In the genomic region with DNA sequence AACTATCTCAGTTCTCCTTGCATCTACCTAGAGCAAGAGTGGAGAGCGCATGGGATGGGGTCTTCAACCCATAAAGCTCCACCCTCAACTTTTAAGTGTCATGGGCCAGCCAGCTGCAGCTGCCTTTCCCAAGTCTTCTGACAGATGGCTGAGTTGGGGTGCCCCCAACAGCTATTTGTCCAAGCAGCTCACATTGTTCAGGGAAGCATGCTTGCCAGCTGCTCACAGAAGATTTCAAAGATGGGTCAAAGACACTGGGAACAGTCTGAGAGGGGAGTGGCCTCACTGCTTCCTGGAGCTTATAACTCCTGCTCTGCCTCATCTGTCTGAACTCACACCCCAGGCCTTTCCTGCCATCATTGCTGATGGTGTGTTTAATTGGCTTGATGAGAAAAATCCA, we compare ENCODE assay signal across 28 mouse cellular contexts. TPM values are rescaled to one million over a fixed set of nuclear protein-coding genes. Genes with fewer than 3 reads are reported as not detected.
A peak's percentile ranks its signal among the peaks of the same experiment; 100 is the strongest.
DNase-seq lines count a peak whose midpoint lies in the region; ATAC-seq lines count a peak whose summit lies in the region.
"Had no signal": no experiment of that assay in that cellular context is flagged by ENCODE, and none has a peak within 500 bp of the region (broad histone marks: within the 10 kb centered on the region; RNA-seq: fewer than 3 reads in every experiment).

No protein-coding gene starts in this region.

- peak; percentile 18 for DNase-seq in embryo, embryonic 10.5 days (ENCODE audit: low spot score)
- DNase-seq in embryo, embryonic 10 days (ENCODE audit: low spot score), result no peak
- DNase-seq in lung, postnatal 10 days, result peak; percentile 27
- no peak for DNase-seq in lung, postnatal 14 days
- peak; percentile 72 for DNase-seq in retina, postnatal 1 day
- no peak for DNase-seq in cerebellum, postnatal 4 days (ENCODE audit: low spot score in 2 of 2)
- DNase-seq: adrenal gland, adult 8-10 months; cerebellum, adult 11 months; cerebellum, adult 9-10 months; cerebellum, postnatal 36 days; gastrocnemius, adult 2 months; gastrocnemius, postnatal 36 days; heart, postnatal 14 days; kidney, adult 8-10 months; kidney, postnatal 4 days; lung, embryonic 14.5 days; lung, postnatal 36 days; right cerebral cortex, postnatal 4 days; thymus, adult 18-20 months; thymus, postnatal 25 days had no signal

- 94% methylated on average over 1 of the region's 1 CpGs for WGBS in hindbrain, embryonic 16.5 days
- WGBS in hindbrain, embryonic 12.5 days, result 84% methylated on average over 1 of the region's 1 CpGs

- no peak overlapping the region for H3K9ac ChIP-seq in hindbrain, embryonic 16.5 days (ENCODE audit: low read depth, low read length)
- no peak overlapping the region for H3K9ac ChIP-seq in hindbrain, embryonic 12.5 days
- H3K9ac ChIP-seq: forebrain, embryonic 15.5 days; liver, embryonic 15.5 days; lung, embryonic 14.5 days; midbrain, embryonic 13.5 days had no signal

- peak; percentile 51 for ATAC-seq in hindbrain, embryonic 16.5 days
- ATAC-seq in hindbrain, embryonic 12.5 days (ENCODE audit: low FRiP score), result no peak
- ATAC-seq: forebrain, embryonic 15.5 days; midbrain, embryonic 13.5 days had no signal

- no peaks in the 10 kb centered on the region for H3K27me3 ChIP-seq in hindbrain, embryonic 16.5 days (replicated peaks; ENCODE audit: control insufficient read depth, insufficient read depth, low read length)
- H3K27me3 ChIP-seq in hindbrain, embryonic 12.5 days, result no peaks in the 10 kb centered on the region
- H3K27me3 ChIP-seq: CH12.LX; forebrain, embryonic 15.5 days; liver, embryonic 15.5 days; midbrain, embryonic 13.5 days had no signal

- no peaks in the 10 kb centered on the region for H3K4me1 ChIP-seq in hindbrain, embryonic 16.5 days (ENCODE audit: control insufficient read depth, insufficient read depth, low read depth, low read length)
- no peaks in the 10 kb centered on the region; the same call in 1 of the 2 replicates for H3K4me1 ChIP-seq in hindbrain, embryonic 12.5 days
- H3K4me1 ChIP-seq: forebrain, embryonic 15.5 days; liver, embryonic 15.5 days; midbrain, embryonic 13.5 days had no signal

- H3K4me3 ChIP-seq in hindbrain, embryonic 16.5 days (ENCODE audit: low read length), result no peak overlapping the region
- no peak overlapping the region for H3K4me3 ChIP-seq in hindbrain, embryonic 12.5 days
- H3K4me3 ChIP-seq: forebrain, embryonic 15.5 days; gastrocnemius, adult 2 months; liver, embryonic 15.5 days; midbrain, embryonic 13.5 days had no signal

- H3K4me2 ChIP-seq in hindbrain, embryonic 16.5 days (ENCODE audit: low read length), result no peak overlapping the region
- no peak overlapping the region for H3K4me2 ChIP-seq in hindbrain, embryonic 12.5 days (replicated peaks)
- H3K4me2 ChIP-seq: forebrain, embryonic 15.5 days; liver, embryonic 15.5 days; lung, embryonic 14.5 days; midbrain, embryonic 13.5 days had no signal

- H3K36me3 ChIP-seq in hindbrain, embryonic 16.5 days (ENCODE audit: control insufficient read depth, insufficient read depth, low read length), result peaks cover 54% of the 10 kb centered on the region
- H3K36me3 ChIP-seq in hindbrain, embryonic 12.5 days, result peaks cover 89% of the 10 kb centered on the region

- no peaks in the 10 kb centered on the region for H3K9me3 ChIP-seq in hindbrain, embryonic 16.5 days (ENCODE audit: control insufficient read depth, low read length)
- H3K9me3 ChIP-seq in hindbrain, embryonic 12.5 days (replicated peaks), result no peaks in the 10 kb centered on the region
- H3K9me3 ChIP-seq: forebrain, embryonic 15.5 days; liver, embryonic 15.5 days; midbrain, embryonic 13.5 days had no signal

- no peak overlapping the region for H3K27ac ChIP-seq in hindbrain, embryonic 16.5 days (ENCODE audit: low read depth, low read length)
- no peak overlapping the region for H3K27ac ChIP-seq in hindbrain, embryonic 12.5 days
- H3K27ac ChIP-seq: forebrain, embryonic 15.5 days; gastrocnemius, adult 2 months; kidney, postnatal 0 days; liver, embryonic 15.5 days; midbrain, embryonic 13.5 days; stomach, postnatal 0 days had no signal

RNA-seq across cellular contexts. Expression of gene Timm29, which starts 16.2 kb away (rescaled TPM):
- 51.8 and 53.4 TPM in 2 replicates for polyA plus RNA-seq in hindbrain, embryonic 16.5 days (2015; fragmentation: Nextera tagmentation; extraction: Ambion mirVana)
- polyA plus RNA-seq in hindbrain, embryonic 12.5 days (2016; fragmentation: Nextera tagmentation; extraction: Ambion mirVana), result 56.5 and 61.0 TPM in 2 replicates

RNA-seq across cellular contexts. Expression of gene Yipf2, which starts 16.3 kb away (rescaled TPM):
- polyA plus RNA-seq in hindbrain, embryonic 16.5 days (2015; fragmentation: Nextera tagmentation; extraction: Ambion mirVana), result 25.6 and 26.1 TPM in 2 replicates
- 19.4 and 21.5 TPM in 2 replicates for polyA plus RNA-seq in hindbrain, embryonic 12.5 days (2016; fragmentation: Nextera tagmentation; extraction: Ambion mirVana)

RNA-seq across cellular contexts. Expression of gene Carm1, which starts 29.6 kb away (rescaled TPM):
- 15.8 and 25.4 TPM in 2 replicates for polyA plus RNA-seq in hindbrain, embryonic 16.5 days (2015; fragmentation: Nextera tagmentation; extraction: Ambion mirVana)
- 76.7 and 77.9 TPM in 2 replicates for polyA plus RNA-seq in hindbrain, embryonic 12.5 days (2016; fragmentation: Nextera tagmentation; extraction: Ambion mirVana)

RNA-seq across cellular contexts. Expression of gene Smarca4, which starts 39.7 kb away (rescaled TPM):
- polyA plus RNA-seq in hindbrain, embryonic 16.5 days (2015; fragmentation: Nextera tagmentation; extraction: Ambion mirVana), result 109 and 130 TPM in 2 replicates
- polyA plus RNA-seq in hindbrain, embryonic 12.5 days (2016; fragmentation: Nextera tagmentation; extraction: Ambion mirVana), result 173 and 181 TPM in 2 replicates

RNA-seq across cellular contexts. Expression of gene AB124611, which starts 50.3 kb away (rescaled TPM):
- 1.6 and 2.5 TPM in 2 replicates for polyA plus RNA-seq in hindbrain, embryonic 16.5 days (2015; fragmentation: Nextera tagmentation; extraction: Ambion mirVana)
- 3.7 and 6.0 TPM in 2 replicates for polyA plus RNA-seq in hindbrain, embryonic 12.5 days (2016; fragmentation: Nextera tagmentation; extraction: Ambion mirVana)

Comparison
In these comparisons a context has a peak if more than half of its experiments do, and no peak if none do; other contexts are left out.
1. DNase-seq: peak in embryo, embryonic 10.5 days (single experiment), lung, postnatal 10 days (single experiment) and retina, postnatal 1 day (single experiment); none in embryo, embryonic 10 days (single experiment), lung, postnatal 14 days (single experiment) and cerebellum, postnatal 4 days (0 of 2).